Mouse (Mus musculus) right cerebral cortex, postnatal 14 days (tissue): ENCODE measurements around the gene Gm49776.

ENCODE experiments used
- DNase-seq: peaks from one replicate; pipeline ENCODE4 v3.0.0; 2022

Gm49776 gene

GRCm38 (mm10) chr16:18233919-18234670, 24.0 kb downstream of the Gm49776 start:
- no peak for DNase-seq

DNA sequence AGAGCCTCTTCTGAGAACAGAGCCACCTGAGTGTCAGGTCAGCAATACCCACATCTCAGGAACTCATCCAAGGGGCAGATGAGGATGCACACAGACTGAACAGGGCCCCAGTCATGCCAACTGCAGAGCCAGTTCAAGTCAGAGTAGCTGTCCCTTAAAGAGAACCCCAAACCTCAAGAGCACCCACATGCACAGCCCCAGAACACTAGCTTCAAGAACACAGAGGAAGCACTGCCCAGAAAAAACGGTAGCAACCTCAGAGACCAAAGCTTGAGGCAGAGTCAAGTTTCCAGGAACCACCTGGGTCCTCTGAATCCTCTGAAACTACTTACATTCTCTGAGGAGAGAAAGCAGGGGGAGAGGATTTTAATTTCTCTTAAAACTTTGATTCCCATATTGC, 24.7 kb downstream of the Gm49776 start:
- no peak for DNase-seq

GRCm38 (mm10) chr16:18231451-18231850, 26.7 kb downstream of the Gm49776 start:
- DNase-seq, result no peak

GRCm38 (mm10) chr16:18231047-18231446, 27.1 kb downstream of the Gm49776 start:
- DNase-seq, result no peak

- DNase-seq, result no peak
These were observed 27.5 kb downstream of the Gm49776 start for GRCm38 (mm10) chr16:18230617-18231016.

GRCm38 (mm10) chr16:18229622-18230021, 28.5 kb downstream of the Gm49776 start:
- peak; percentile 88 for DNase-seq

DNA sequence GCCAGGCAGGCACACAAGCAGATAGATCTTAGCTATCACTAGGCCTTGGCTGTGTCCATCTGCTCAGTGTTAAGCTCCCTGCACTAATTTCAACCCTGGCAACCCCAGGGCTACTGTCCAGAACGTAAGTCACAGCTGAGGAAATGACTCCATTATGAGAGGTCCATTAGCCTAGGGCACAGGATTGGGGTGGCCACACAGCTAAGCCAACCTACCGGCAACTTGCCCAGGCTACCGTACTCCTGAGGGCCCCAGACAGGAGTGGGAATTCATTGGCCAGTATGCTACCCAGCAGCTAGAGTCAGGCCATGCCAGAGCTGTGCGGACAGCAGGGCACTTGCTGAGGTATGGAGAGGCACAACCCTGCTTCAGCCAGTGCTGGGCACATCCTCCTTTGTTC, 29.3 kb downstream of the Gm49776 start:
- DNase-seq, result no peak

GRCm38 (mm10) chr16:18227897-18228422, 30.2 kb downstream of the Gm49776 start:
- DNase-seq, result no peak

DNA sequence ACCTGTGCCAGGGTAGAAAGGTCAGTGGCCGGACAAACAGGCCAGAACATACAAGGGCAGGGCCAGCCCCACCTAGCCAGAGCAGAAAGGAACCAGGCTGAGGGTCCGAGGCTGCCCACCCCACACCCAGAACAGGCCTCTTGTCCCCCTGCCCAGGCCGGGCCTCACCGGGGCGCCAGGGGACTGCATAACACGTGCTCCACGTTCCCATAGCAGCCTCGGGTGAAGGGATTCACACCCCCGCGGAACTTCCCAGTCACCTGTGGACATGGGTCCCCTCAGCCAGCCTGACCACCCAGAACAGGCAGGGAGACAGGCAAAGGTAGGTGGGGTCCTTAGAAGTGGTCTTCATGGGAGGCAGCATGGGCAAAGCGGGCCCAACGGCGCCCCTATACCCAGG, 30.9 kb downstream of the Gm49776 start:
- DNase-seq, result no peak

DNA sequence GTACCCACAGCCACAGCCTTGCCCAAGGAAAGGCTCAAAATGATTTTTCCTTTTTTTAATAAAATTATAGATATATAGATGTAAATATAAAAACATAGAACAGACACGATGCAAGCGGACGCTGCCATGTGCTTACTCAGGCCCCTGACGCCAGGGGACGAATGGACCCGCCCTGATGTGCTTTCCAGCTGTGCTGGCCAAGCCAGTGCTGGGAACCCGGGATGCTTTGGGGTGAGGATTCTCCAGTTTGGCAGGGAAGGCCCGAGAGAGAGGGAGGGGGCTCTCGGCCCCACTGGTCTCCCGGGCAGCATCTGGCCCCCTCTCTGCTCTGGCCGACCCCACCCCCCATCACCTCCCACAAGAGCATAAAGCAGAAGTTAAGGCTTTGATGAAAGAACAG, 35.9 kb downstream of the Gm49776 start:
- no peak for DNase-seq

DNA sequence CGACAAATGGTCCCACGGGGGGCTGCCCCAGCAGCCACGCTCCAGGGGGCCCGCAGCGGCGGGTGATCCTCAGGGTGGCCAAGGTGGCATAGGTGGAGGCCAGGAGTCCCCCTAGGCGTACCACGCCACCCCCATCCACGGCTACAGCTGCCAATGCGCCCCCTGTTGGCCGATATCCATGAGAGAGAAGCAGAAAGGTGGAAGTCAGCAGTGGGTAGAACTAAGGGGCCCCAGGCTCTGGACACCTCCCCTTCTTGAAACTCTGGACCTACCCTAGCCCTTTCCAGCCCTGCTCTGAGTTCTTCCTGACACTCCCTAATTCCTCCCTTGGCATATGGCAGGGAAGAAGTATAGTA, 36.6 kb downstream of the Gm49776 start:
- no peak for DNase-seq

- DNase-seq, result no peak
These were observed 37.1 kb downstream of the Gm49776 start for GRCm38 (mm10) chr16:18220856-18221542.

DNA sequence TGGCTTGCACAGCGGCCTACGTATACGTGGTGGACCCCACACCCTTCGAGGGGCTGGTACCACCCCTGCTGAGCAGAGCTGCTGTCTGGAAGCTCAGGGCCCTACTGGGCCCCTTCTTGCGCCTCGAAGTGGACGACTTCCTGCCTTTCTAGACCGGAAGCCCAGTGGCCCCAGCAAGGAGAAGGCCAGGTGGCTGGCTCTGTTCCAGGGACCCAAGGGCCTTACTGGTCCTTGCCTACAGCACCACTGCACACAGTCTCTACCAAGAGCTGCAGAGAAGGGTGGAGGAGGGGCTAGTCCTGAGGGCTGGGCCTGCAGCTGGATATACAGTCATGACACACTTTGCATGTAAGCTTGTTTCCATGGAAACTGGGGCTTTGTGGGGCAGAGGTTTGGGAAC, 38.1 kb downstream of the Gm49776 start:
- peak; percentile 66 for DNase-seq

DNA sequence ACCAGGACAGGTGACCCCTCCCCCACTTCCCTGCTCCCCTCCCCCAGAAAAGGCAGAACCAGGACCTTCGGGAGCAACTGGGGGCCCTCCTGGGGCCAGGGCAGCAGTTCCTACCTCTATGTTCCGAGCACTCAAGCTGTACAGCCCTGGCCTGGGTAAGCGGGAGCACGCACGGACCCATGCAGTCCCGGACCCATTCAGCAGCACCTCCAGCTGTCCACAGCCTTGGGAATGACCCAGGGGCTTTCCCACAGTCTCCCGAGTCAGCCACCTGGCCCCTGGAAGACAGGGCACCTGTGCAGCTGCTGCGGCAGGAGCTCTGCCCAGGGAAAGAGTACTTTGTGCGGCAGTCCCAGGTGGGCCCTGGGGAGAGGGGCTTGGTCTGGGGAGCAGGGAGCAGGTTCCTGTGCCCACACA, 39.5 kb downstream of the Gm49776 start:
- DNase-seq, result no peak

- DNase-seq, result no peak
These were observed 40.5 kb downstream of the Gm49776 start, which contains the start of gene Ccdc188 for GRCm38 (mm10) chr16:18217579-18217978. Gene Ccdc188, plus strand, starts transcription at chr16:18217879.

DNA sequence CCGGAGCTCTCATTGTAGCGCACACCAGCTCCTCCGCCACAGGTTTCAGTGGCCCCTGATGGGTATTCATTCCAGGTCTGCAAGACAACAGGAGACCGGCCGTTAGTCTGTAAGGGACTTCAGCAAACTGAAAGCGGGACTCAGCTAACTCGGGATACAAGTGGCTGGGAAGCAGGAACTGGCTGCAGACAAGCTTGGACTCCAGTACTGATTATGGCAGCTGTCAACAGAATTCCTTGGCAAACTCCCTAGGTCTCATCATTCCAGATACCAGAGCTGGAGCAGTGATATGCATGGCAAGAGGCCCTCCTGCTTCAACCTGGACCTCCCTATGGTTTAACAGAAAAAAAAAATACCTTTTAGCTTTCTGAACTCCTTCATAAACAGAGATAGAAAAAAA, 43.3 kb downstream of the Gm49776 start:
- DNase-seq, result no peak

- DNase-seq, result peak; percentile 82
These were observed 44.4 kb downstream of the Gm49776 start for GRCm38 (mm10) chr16:18213689-18214088.

- peak; percentile 98 for DNase-seq
These were observed 46.5 kb downstream of the Gm49776 start for GRCm38 (mm10) chr16:18211417-18212171.

GRCm38 (mm10) chr16:18210701-18211416, 47.3 kb downstream of the Gm49776 start:
- DNase-seq, result peak; percentile 77

DNA sequence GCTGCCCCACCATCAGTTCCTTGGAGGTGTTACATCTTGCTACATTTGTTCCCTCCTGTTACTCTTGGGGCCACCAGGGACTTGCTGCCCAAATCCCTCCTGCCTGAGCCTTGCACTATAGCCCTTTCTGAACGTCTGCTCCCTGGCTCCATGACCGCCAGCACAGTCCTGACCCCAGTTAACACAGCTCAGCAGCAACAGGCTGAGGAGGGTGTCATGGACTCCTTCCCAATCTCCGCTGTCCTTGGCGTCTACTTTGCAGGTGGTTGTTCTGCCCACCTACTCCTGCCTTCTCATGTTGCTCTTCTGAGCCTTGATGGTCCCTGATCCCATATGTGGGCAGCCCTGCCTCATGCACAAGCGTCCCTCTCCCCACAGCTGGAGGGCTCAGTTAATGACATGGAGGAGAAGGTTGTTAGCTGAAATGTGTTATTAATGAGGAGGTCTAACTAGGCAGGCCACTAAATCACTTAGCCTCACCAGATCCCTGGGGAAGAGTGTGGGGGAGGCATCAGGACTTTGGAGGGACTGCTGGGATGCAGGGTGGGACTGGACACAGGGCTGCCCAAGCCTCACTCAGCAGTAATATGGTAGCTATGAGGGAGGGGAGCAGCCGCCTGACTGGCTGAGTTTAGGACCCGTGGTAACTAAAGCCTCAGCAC, 54.6 kb downstream of the Gm49776 start:
- DNase-seq, result no peak

- no peak for DNase-seq
These were observed 56.1 kb downstream of the Gm49776 start for GRCm38 (mm10) chr16:18202061-18202460.

DNA sequence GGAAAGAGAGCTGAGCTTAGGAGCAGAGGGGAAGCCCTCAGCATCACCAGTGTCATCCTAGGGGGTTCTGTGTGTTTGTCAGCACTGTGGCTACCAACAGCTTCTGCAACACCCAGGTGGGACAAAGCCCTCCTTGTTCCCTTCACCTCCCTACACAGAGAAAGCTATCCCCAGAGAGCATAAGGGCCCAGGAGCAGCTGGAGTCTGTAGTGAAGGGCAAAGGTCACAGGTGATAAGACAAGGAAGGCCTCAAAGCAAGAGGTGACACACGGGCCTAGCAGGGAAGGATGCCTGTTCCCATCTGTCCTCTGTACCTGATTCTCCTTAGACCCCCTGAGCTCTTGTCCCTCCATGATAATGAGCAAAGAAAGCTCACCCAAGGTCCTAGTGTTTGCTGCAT, 56.5 kb downstream of the Gm49776 start:
- no peak for DNase-seq
